Mouse (Mus musculus): ENCODE results near the gene Arid1b. TPM values are rescaled to one million over a fixed set of nuclear protein-coding genes. Genes with fewer than 3 reads are reported as not detected.
"Not testable (repeated sequence)": the region's sequence is repeated elsewhere in the genome, so short reads cannot be mapped to it uniquely, and the experiment has no call there.

Arid1b gene
- polyA plus RNA-seq, 1 experiment from 2014 or later = 14.8 TPM

- no peak for ATAC-seq
- H3K27me3 ChIP-seq = no peaks in the 10 kb centered on the region
- peaks cover 52% of the 10 kb centered on the region for H3K4me1 ChIP-seq (replicated peaks)
- H3K4me2 ChIP-seq (replicated peaks) = no peak overlapping the region
- no peaks in the 10 kb centered on the region for H3K36me3 ChIP-seq
- no peaks in the 10 kb centered on the region for H3K9me3 ChIP-seq
- H3K4me3 ChIP-seq (replicated peaks) = no peak overlapping the region
- H3K27ac ChIP-seq = no peak overlapping the region
- no peak overlapping the region for H3K9ac ChIP-seq (replicated peaks)
- WGBS = 92% methylated on average over 8 of the region's 8 CpGs
Observed at GRCm38 (mm10) chr17:5109343-5109742, 115.2 kb downstream of the Arid1b start.

- WGBS = 80% methylated on average over 4 of the region's 4 CpGs
- Histone ChIP-seq H3K27ac (no peak overlapping the region), H3K36me3 (no peaks in the 10 kb centered on the region), H3K4me2 (replicated peaks) (no peak overlapping the region), H3K27me3 (no peaks in the 10 kb centered on the region), H3K9me3 (no peaks in the 10 kb centered on the region), H3K9ac (replicated peaks) (no peak overlapping the region), H3K4me1 (replicated peaks) (peaks cover 44% of the 10 kb centered on the region), H3K4me3 (replicated peaks) (no peak overlapping the region)
- ATAC-seq = no peak
Observed at GRCm38 (mm10) chr17:5110159-5110558, 116.0 kb downstream of the Arid1b start.

- not testable (repeated sequence) for H3K27me3 ChIP-seq; H3K4me2 ChIP-seq (replicated peaks); H3K9ac ChIP-seq (replicated peaks); H3K36me3 ChIP-seq; ATAC-seq; H3K4me3 ChIP-seq (replicated peaks); H3K9me3 ChIP-seq; H3K27ac ChIP-seq
- peaks cover 42% of the 10 kb centered on the region for H3K4me1 ChIP-seq (replicated peaks)
- 98% methylated on average over 5 of the region's 5 CpGs for WGBS
Observed at GRCm38 (mm10) chr17:5110981-5111380, 116.8 kb downstream of the Arid1b start.

GRCm38 (mm10) chr17:5112116-5112515 lies 118.0 kb downstream of the Arid1b start:
- no peak overlapping the region for H3K27ac ChIP-seq
- no peaks in the 10 kb centered on the region for H3K9me3 ChIP-seq
- H3K9ac ChIP-seq (replicated peaks) = no peak overlapping the region
- H3K4me2 ChIP-seq (replicated peaks) = no peak overlapping the region
- no peak for ATAC-seq
- H3K4me1 ChIP-seq (replicated peaks) = peaks cover 32% of the 10 kb centered on the region
- no peak overlapping the region for H3K4me3 ChIP-seq (replicated peaks)
- H3K27me3 ChIP-seq = no peaks in the 10 kb centered on the region
- 94% methylated on average over 4 of the region's 4 CpGs for WGBS
- no peaks in the 10 kb centered on the region for H3K36me3 ChIP-seq

- H3K27ac ChIP-seq = no peak overlapping the region
- no peak overlapping the region for H3K4me3 ChIP-seq (replicated peaks)
- no peak for ATAC-seq
- no peaks in the 10 kb centered on the region for H3K27me3 ChIP-seq
- no peaks in the 10 kb centered on the region for H3K9me3 ChIP-seq
- no peak overlapping the region for H3K4me2 ChIP-seq (replicated peaks)
- no peaks in the 10 kb centered on the region for H3K36me3 ChIP-seq
- 81% methylated on average over 6 of the region's 6 CpGs for WGBS
- peaks cover 30% of the 10 kb centered on the region for H3K4me1 ChIP-seq (replicated peaks)
- H3K9ac ChIP-seq (replicated peaks) = no peak overlapping the region
Observed at GRCm38 (mm10) chr17:5115952-5116351, 121.8 kb downstream of the Arid1b start.

GRCm38 (mm10) chr17:5116990-5117389 lies 122.9 kb downstream of the Arid1b start:
- H3K27ac ChIP-seq = no peak overlapping the region
- no peaks in the 10 kb centered on the region for H3K36me3 ChIP-seq
- H3K4me2 ChIP-seq (replicated peaks) = no peak overlapping the region
- H3K27me3 ChIP-seq = no peaks in the 10 kb centered on the region
- no peaks in the 10 kb centered on the region for H3K9me3 ChIP-seq
- no peak overlapping the region for H3K9ac ChIP-seq (replicated peaks)
- H3K4me1 ChIP-seq (replicated peaks) = peaks cover 41% of the 10 kb centered on the region
- ATAC-seq = no peak
- no peak overlapping the region for H3K4me3 ChIP-seq (replicated peaks)
- WGBS = 58% methylated on average over 2 of the region's 2 CpGs

GRCm38 (mm10) chr17:5118171-5118570 lies 124.0 kb downstream of the Arid1b start:
- Histone ChIP-seq H3K4me1 (replicated peaks) (peaks cover 48% of the 10 kb centered on the region), H3K4me3 (replicated peaks) (no peak overlapping the region), H3K27me3 (no peaks in the 10 kb centered on the region), H3K9me3 (no peaks in the 10 kb centered on the region), H3K27ac (no peak overlapping the region), H3K9ac (replicated peaks) (no peak overlapping the region), H3K36me3 (no peaks in the 10 kb centered on the region), H3K4me2 (replicated peaks) (no peak overlapping the region)
- WGBS = 96% methylated on average over 4 of the region's 4 CpGs
- no peak for ATAC-seq

- Histone ChIP-seq H3K4me2 (replicated peaks) (no peak overlapping the region), H3K9ac (replicated peaks) (no peak overlapping the region), H3K27me3 (no peaks in the 10 kb centered on the region), H3K4me1 (replicated peaks) (peaks cover 63% of the 10 kb centered on the region), H3K4me3 (replicated peaks) (no peak overlapping the region), H3K9me3 (no peaks in the 10 kb centered on the region), H3K36me3 (no peaks in the 10 kb centered on the region), H3K27ac (no peak overlapping the region)
- 85% methylated on average over 2 of the region's 2 CpGs for WGBS
- no peak for ATAC-seq
Observed at GRCm38 (mm10) chr17:5124643-5125042, 130.5 kb downstream of the Arid1b start.

- H3K4me1 ChIP-seq (replicated peaks) = peaks cover 57% of the 10 kb centered on the region
- H3K36me3 ChIP-seq = no peaks in the 10 kb centered on the region
- no peak overlapping the region for H3K9ac ChIP-seq (replicated peaks)
- H3K9me3 ChIP-seq = no peaks in the 10 kb centered on the region
- WGBS = 69% methylated on average over 5 of the region's 5 CpGs
- no peak overlapping the region for H3K4me3 ChIP-seq (replicated peaks)
- no peak overlapping the region for H3K27ac ChIP-seq
- no peak overlapping the region for H3K4me2 ChIP-seq (replicated peaks)
- H3K27me3 ChIP-seq = no peaks in the 10 kb centered on the region
- no peak for ATAC-seq
Observed at GRCm38 (mm10) chr17:5125084-5125855, 131.1 kb downstream of the Arid1b start.

- 85% methylated on average over 5 of the region's 5 CpGs for WGBS
- H3K9me3 ChIP-seq = no peaks in the 10 kb centered on the region
- no peak for ATAC-seq
- no peak overlapping the region for H3K9ac ChIP-seq (replicated peaks)
- H3K4me3 ChIP-seq (replicated peaks) = no peak overlapping the region
- no peaks in the 10 kb centered on the region for H3K36me3 ChIP-seq
- H3K4me1 ChIP-seq (replicated peaks) = peaks cover 49% of the 10 kb centered on the region
- H3K4me2 ChIP-seq (replicated peaks) = no peak overlapping the region
- no peak overlapping the region for H3K27ac ChIP-seq
- no peaks in the 10 kb centered on the region for H3K27me3 ChIP-seq
Observed at GRCm38 (mm10) chr17:5125856-5126806, 132.0 kb downstream of the Arid1b start.

GRCm38 (mm10) chr17:5129606-5130005 lies 135.5 kb downstream of the Arid1b start:
- H3K9ac ChIP-seq (replicated peaks) = no peak overlapping the region
- no peaks in the 10 kb centered on the region for H3K9me3 ChIP-seq
- H3K4me3 ChIP-seq (replicated peaks) = no peak overlapping the region
- H3K27ac ChIP-seq = no peak overlapping the region
- no peak for ATAC-seq
- 86% methylated on average over 2 of the region's 2 CpGs for WGBS
- no peak overlapping the region for H3K4me2 ChIP-seq (replicated peaks)
- no peaks in the 10 kb centered on the region for H3K27me3 ChIP-seq
- peaks cover 26% of the 10 kb centered on the region for H3K4me1 ChIP-seq (replicated peaks)
- H3K36me3 ChIP-seq = no peaks in the 10 kb centered on the region

- 91% methylated on average over 4 of the region's 4 CpGs for WGBS
- H3K9me3 ChIP-seq = no peaks in the 10 kb centered on the region
- H3K27me3 ChIP-seq = no peaks in the 10 kb centered on the region
- H3K4me2 ChIP-seq (replicated peaks) = no peak overlapping the region
- no peak overlapping the region for H3K27ac ChIP-seq
- H3K36me3 ChIP-seq = no peaks in the 10 kb centered on the region
- H3K9ac ChIP-seq (replicated peaks) = no peak overlapping the region
- peaks cover 22% of the 10 kb centered on the region for H3K4me1 ChIP-seq (replicated peaks)
- H3K4me3 ChIP-seq (replicated peaks) = no peak overlapping the region
- no peak for ATAC-seq
Observed at GRCm38 (mm10) chr17:5130116-5130515, 136.0 kb downstream of the Arid1b start.

All from midbrain, embryonic 13.5 days (tissue).